Mouse (Mus musculus) erythroblast, embryonic 14.5 days (primary cell): ENCODE measurements around the gene Aldh5a1.

Experiments
- GATA1 ChIP-seq: IDR thresholded peaks from 2 replicates; pipeline ENCODE4 v1.6.1; 2012; ENCODE audit warnings: low read length, inconsistent platforms, mixed read lengths
- TAL1 ChIP-seq: IDR thresholded peaks from 3 replicates; pipeline ENCODE4 v1.6.1; 2012; ENCODE audit warnings: low read length, inconsistent platforms, mixed read lengths

DNA sequence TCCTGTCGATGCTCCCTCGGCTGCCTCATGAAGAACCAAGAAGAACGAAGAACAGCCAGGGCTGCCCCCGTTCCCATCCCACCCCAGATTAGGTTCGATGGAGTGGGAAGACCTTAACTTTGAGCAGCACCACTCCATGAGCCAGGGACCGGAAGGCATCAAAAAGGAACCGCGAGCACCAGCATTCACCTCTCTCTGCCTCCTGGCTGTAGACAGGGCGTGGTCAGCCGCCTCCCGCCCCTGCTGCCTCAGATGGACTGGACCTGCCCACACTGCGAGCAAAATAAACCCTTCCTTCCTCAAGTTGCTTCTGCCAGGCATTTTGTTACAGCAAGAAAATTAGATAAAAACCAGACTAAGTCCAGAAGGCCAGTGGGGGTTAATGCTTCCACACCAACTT is 76.4 kb downstream of the Aldh5a1 start:
- TF ChIP-seq TAL1 (no peak), GATA1 (no peak)
